Mouse (Mus musculus): ENCODE data around the gene Gfy.

- TF ChIP-seq ZC3H11A (IDR thresholded peaks at IDR 0.05; ENCODE audit: borderline replicate concordance, low read depth, low read length) (no peak), MAFK (IDR thresholded peaks at IDR 0.05; ENCODE audit: insufficient read depth, low read depth, low read length) (no peak), HCFC1 (IDR thresholded peaks at IDR 0.05; ENCODE audit: borderline replicate concordance, insufficient read depth, low read length) (no peak)
These were observed 23.3 kb upstream of the Gfy start for GRCm38 (mm10) chr7:45202654-45203053.

Data from ES-E14 (cell line).